ENCODE assay signal across 8 mouse cellular contexts in genomic region chr11:113681979-113682378, GRCm38 (mm10). TPM values are rescaled to one million over a fixed set of nuclear protein-coding genes. Genes with fewer than 3 reads are reported as not detected.
DNase-seq lines count a peak whose midpoint lies in the region; ATAC-seq and TF ChIP-seq lines count a peak whose summit lies in the region.

No protein-coding gene starts in this region.

- peak overlapping the region; percentile 85; the same call in 1 of the 2 replicates for H3K4me2 ChIP-seq in lung, postnatal 0 days (replicated peaks; ENCODE audit: low read depth, low read length)
- peak overlapping the region; percentile 77 for H3K4me2 ChIP-seq in liver, embryonic 11.5 days
- peak overlapping the region; percentile 70; the same call in 1 of the 2 replicates for H3K4me2 ChIP-seq in stomach, embryonic 15.5 days

- peak; percentile 20; the same call in 1 of the 2 replicates for TF ChIP-seq CTCF in lung, postnatal 0 days (IDR thresholded peaks at IDR 0.05)

- no peak overlapping the region for H3K9ac ChIP-seq in lung, postnatal 0 days (replicated peaks; ENCODE audit: low read depth)
- peak overlapping the region; percentile 47; the same call in 1 of the 2 replicates for H3K9ac ChIP-seq in liver, embryonic 11.5 days (ENCODE audit: low read depth, low read length)
- H3K9ac ChIP-seq in stomach, embryonic 15.5 days, result no peak overlapping the region

- H3K9me3 ChIP-seq in erythroblast, embryonic 14.5 days (ENCODE audit: control insufficient read depth, low read length), result no peaks in the 10 kb centered on the region
- H3K9me3 ChIP-seq in lung, postnatal 0 days (ENCODE audit: low read length), result no peaks in the 10 kb centered on the region
- no peaks in the 10 kb centered on the region for H3K9me3 ChIP-seq in liver, embryonic 11.5 days (ENCODE audit: control insufficient read depth, low read length)
- no peaks in the 10 kb centered on the region for H3K9me3 ChIP-seq in stomach, embryonic 15.5 days

- intact Hi-C loops in left cerebral cortex, postnatal 10 days (cut with DNase I), result no loop called here

- peak overlapping the region; percentile 100 for H3K4me3 ChIP-seq in erythroblast, embryonic 14.5 days (replicated peaks)
- no peak overlapping the region for H3K4me3 ChIP-seq in lung, postnatal 0 days (ENCODE audit: low read depth, low read length)
- peak overlapping the region; percentile 73 for H3K4me3 ChIP-seq in liver, embryonic 11.5 days (ENCODE audit: low read depth, low read length)
- H3K4me3 ChIP-seq in stomach, embryonic 15.5 days (replicated peaks), result no peak overlapping the region

- H3K27me3 ChIP-seq in erythroblast, embryonic 14.5 days (ENCODE audit: control insufficient read depth), result no peaks in the 10 kb centered on the region
- H3K27me3 ChIP-seq in lung, postnatal 0 days (replicated peaks; ENCODE audit: insufficient read depth, low read length), result no peaks in the 10 kb centered on the region
- H3K27me3 ChIP-seq in liver, embryonic 11.5 days (replicated peaks; ENCODE audit: control insufficient read depth, insufficient read depth, low read length), result no peaks in the 10 kb centered on the region
- no peaks in the 10 kb centered on the region for H3K27me3 ChIP-seq in stomach, embryonic 15.5 days (replicated peaks)

- DNase-seq in lung, postnatal 0 days (ENCODE audit: low spot score), result no peak
- DNase-seq in lung, postnatal 14 days, result no peak
- DNase-seq in liver, embryonic 11.5 days (ENCODE audit: low spot score), result no peak
- no peak for DNase-seq in adrenal gland, postnatal 25 days
- DNase-seq in left cerebral cortex, postnatal 10 days (ENCODE audit: extremely low spot score in 1 of 2, low spot score in 2 of 2), result no peak

- peaks cover 49% of the 10 kb centered on the region for H3K36me3 ChIP-seq in erythroblast, embryonic 14.5 days (ENCODE audit: control insufficient read depth)
- H3K36me3 ChIP-seq in lung, postnatal 0 days (ENCODE audit: insufficient read depth, low read length), result no peaks in the 10 kb centered on the region
- 0 out of 2 replicates have a peak, but pooled peaks cover under 1% of the 10 kb centered on the region for H3K36me3 ChIP-seq in liver, embryonic 11.5 days (ENCODE audit: control insufficient read depth, insufficient read depth, low read length)
- 0 out of 2 replicates have a peak, but pooled peaks cover under 1% of the 10 kb centered on the region for H3K36me3 ChIP-seq in stomach, embryonic 15.5 days

- no peak for ATAC-seq in erythroblast, adult 5-6 weeks (replicated peaks; ENCODE audit: low FRiP score, poor library complexity, severe bottlenecking)
- ATAC-seq in lung, postnatal 0 days, result no peak
- ATAC-seq in liver, embryonic 11.5 days (replicated peaks; ENCODE audit: low FRiP score), result no peak
- no peak for ATAC-seq in stomach, embryonic 15.5 days (ENCODE audit: insufficient read depth, low FRiP score, low read depth)

- H3K4me1 ChIP-seq in erythroblast, embryonic 14.5 days (ENCODE audit: control insufficient read depth), result peaks cover 73% of the 10 kb centered on the region
- H3K4me1 ChIP-seq in lung, postnatal 0 days (ENCODE audit: insufficient read depth, low read depth, low read length), result peaks cover 12% of the 10 kb centered on the region; the same call in 1 of the 2 replicates
- H3K4me1 ChIP-seq in liver, embryonic 11.5 days (replicated peaks; ENCODE audit: control insufficient read depth, insufficient read depth, low read length), result peaks cover 38% of the 10 kb centered on the region
- peaks cover 16% of the 10 kb centered on the region; the same call in 1 of the 2 replicates for H3K4me1 ChIP-seq in stomach, embryonic 15.5 days

- no peak for TF ChIP-seq EP300 in lung, postnatal 0 days (IDR thresholded peaks at IDR 0.05)

- H3K27ac ChIP-seq in lung, postnatal 0 days (ENCODE audit: low read length), result no peak overlapping the region
- H3K27ac ChIP-seq in liver, embryonic 11.5 days (ENCODE audit: low read depth, low read length), result peak overlapping the region; percentile 86
- H3K27ac ChIP-seq in stomach, embryonic 15.5 days, result no peak overlapping the region

RNA-seq across cellular contexts. Expression of gene Fam104a, which starts 2.0 kb away (rescaled TPM):
- polyA plus RNA-seq in erythroblast, embryonic 14.5 days (2012), result 46.7 and 53.9 TPM in 2 replicates
- 20.0 and 21.7 TPM in 2 replicates for total RNA-seq in erythroblast, adult 5-6 weeks (2015; ENCODE audit: low replicate concordance)
- 23.3 and 37.5 TPM in 2 replicates for total RNA-seq in erythroblast, adult 5-6 weeks (2017; ENCODE audit: low replicate concordance)
- polyA plus RNA-seq in lung, postnatal 0 days (2015; fragmentation: Nextera tagmentation; extraction: Ambion mirVana), result 41.3 and 44.1 TPM in 2 replicates
- 58.7 and 62.3 TPM in 2 replicates for polyA plus RNA-seq in liver, embryonic 11.5 days (2014; fragmentation: Nextera tagmentation; extraction: Ambion mirVana)
- polyA plus RNA-seq in stomach, embryonic 15.5 days (2015; fragmentation: Nextera tagmentation; extraction: Ambion mirVana), result 43.8 and 49.8 TPM in 2 replicates
- 29.1 and 30.5 TPM in 2 replicates for total RNA-seq in adrenal gland, postnatal 25 days (2021)
- 10 to 100 TPM; 24.2 to 25.0 TPM for total RNA-seq in left cerebral cortex, postnatal 10 days (2021)

RNA-seq across cellular contexts. Expression of gene D11Wsu47e, which starts 2.2 kb away (rescaled TPM):
- 0.38 and 0.43 TPM in 2 replicates for polyA plus RNA-seq in erythroblast, embryonic 14.5 days (2012)
- 1.3 and 8.1 TPM in 2 replicates for total RNA-seq in erythroblast, adult 5-6 weeks (2015; ENCODE audit: low replicate concordance)
- 11.2 and 11.7 TPM in 2 replicates for total RNA-seq in erythroblast, adult 5-6 weeks (2017; ENCODE audit: low replicate concordance)
- 10.3 and 11.9 TPM in 2 replicates for polyA plus RNA-seq in lung, postnatal 0 days (2015; fragmentation: Nextera tagmentation; extraction: Ambion mirVana)
- polyA plus RNA-seq in liver, embryonic 11.5 days (2014; fragmentation: Nextera tagmentation; extraction: Ambion mirVana), result 22.4 and 22.9 TPM in 2 replicates
- polyA plus RNA-seq in stomach, embryonic 15.5 days (2015; fragmentation: Nextera tagmentation; extraction: Ambion mirVana), result 20.0 and 20.7 TPM in 2 replicates
- 21.7 and 22.4 TPM in 2 replicates for total RNA-seq in adrenal gland, postnatal 25 days (2021)
- 10 to 100 TPM; 11.8 to 12.1 TPM for total RNA-seq in left cerebral cortex, postnatal 10 days (2021)

RNA-seq across cellular contexts. Expression of gene Cpsf4l, which starts 27.8 kb away (rescaled TPM):
- not detected in 2 replicates for polyA plus RNA-seq in erythroblast, embryonic 14.5 days (2012)
- total RNA-seq in erythroblast, adult 5-6 weeks (2015; ENCODE audit: low replicate concordance), result not detected in 2 replicates
- total RNA-seq in erythroblast, adult 5-6 weeks (2017; ENCODE audit: low replicate concordance), result not detected in 2 replicates
- polyA plus RNA-seq in lung, postnatal 0 days (2015; fragmentation: Nextera tagmentation; extraction: Ambion mirVana), result 0.17 and 0.25 TPM in 2 replicates
- 0.18 and 0.29 TPM in 2 replicates for polyA plus RNA-seq in liver, embryonic 11.5 days (2014; fragmentation: Nextera tagmentation; extraction: Ambion mirVana)
- polyA plus RNA-seq in stomach, embryonic 15.5 days (2015; fragmentation: Nextera tagmentation; extraction: Ambion mirVana), result 0.23 and 0.42 TPM in 2 replicates
- 0.76 TPM in 2 replicates for total RNA-seq in adrenal gland, postnatal 25 days (2021)
- not detected for total RNA-seq in left cerebral cortex, postnatal 10 days (2021)

RNA-seq across cellular contexts. Expression of gene Slc39a11, which starts 32.1 kb away (rescaled TPM):
- polyA plus RNA-seq in erythroblast, embryonic 14.5 days (2012), result 0.04 and 0.08 TPM in 2 replicates
- total RNA-seq in erythroblast, adult 5-6 weeks (2015; ENCODE audit: low replicate concordance), result 6.3 and 13.6 TPM in 2 replicates
- total RNA-seq in erythroblast, adult 5-6 weeks (2017; ENCODE audit: low replicate concordance), result 5.7 and 7.5 TPM in 2 replicates
- 14.3 and 15.1 TPM in 2 replicates for polyA plus RNA-seq in lung, postnatal 0 days (2015; fragmentation: Nextera tagmentation; extraction: Ambion mirVana)
- polyA plus RNA-seq in liver, embryonic 11.5 days (2014; fragmentation: Nextera tagmentation; extraction: Ambion mirVana), result 20.9 TPM in 2 replicates
- 37.1 and 46.6 TPM in 2 replicates for polyA plus RNA-seq in stomach, embryonic 15.5 days (2015; fragmentation: Nextera tagmentation; extraction: Ambion mirVana)
- 19.8 and 26.3 TPM in 2 replicates for total RNA-seq in adrenal gland, postnatal 25 days (2021)
- 10 to 100 TPM; 19.9 to 21.8 TPM for total RNA-seq in left cerebral cortex, postnatal 10 days (2021)

RNA-seq across cellular contexts. Expression of gene Cog1, which starts 33.0 kb away (rescaled TPM):
- polyA plus RNA-seq in erythroblast, embryonic 14.5 days (2012), result 4.4 and 4.5 TPM in 2 replicates
- total RNA-seq in erythroblast, adult 5-6 weeks (2015; ENCODE audit: low replicate concordance), result 14.2 and 18.3 TPM in 2 replicates
- 11.7 and 12.7 TPM in 2 replicates for total RNA-seq in erythroblast, adult 5-6 weeks (2017; ENCODE audit: low replicate concordance)
- polyA plus RNA-seq in lung, postnatal 0 days (2015; fragmentation: Nextera tagmentation; extraction: Ambion mirVana), result 18.6 and 19.0 TPM in 2 replicates
- polyA plus RNA-seq in liver, embryonic 11.5 days (2014; fragmentation: Nextera tagmentation; extraction: Ambion mirVana), result 24.0 and 24.7 TPM in 2 replicates
- 23.1 and 25.3 TPM in 2 replicates for polyA plus RNA-seq in stomach, embryonic 15.5 days (2015; fragmentation: Nextera tagmentation; extraction: Ambion mirVana)
- 47.7 and 56.8 TPM in 2 replicates for total RNA-seq in adrenal gland, postnatal 25 days (2021)
- 10 to 100 TPM; 38.0 to 38.2 TPM for total RNA-seq in left cerebral cortex, postnatal 10 days (2021)

Comparison
In these comparisons a context has a peak if more than half of its experiments do, and no peak if none do; other contexts are left out.
1. H3K4me3 ChIP-seq: peak in erythroblast, embryonic 14.5 days (single experiment) and liver, embryonic 11.5 days (single experiment); none in lung, postnatal 0 days (single experiment) and stomach, embryonic 15.5 days (single experiment).
2. Peak in every context shown above with its lines, with median percentiles within 50 percentile points of each other: H3K4me2 ChIP-seq.